Mouse (Mus musculus): ENCODE data around the gene Gnl1. TPM values are rescaled to one million over a fixed set of nuclear protein-coding genes. Genes with fewer than 3 reads are reported as not detected.
"Not testable (repeated sequence)": the region's sequence is repeated elsewhere in the genome, so short reads cannot be mapped to it uniquely, and the experiment has no call there.

The Gnl1 gene
- polyA plus RNA-seq, 1 experiment from 2014 or later, result 50.1 TPM

DNA sequence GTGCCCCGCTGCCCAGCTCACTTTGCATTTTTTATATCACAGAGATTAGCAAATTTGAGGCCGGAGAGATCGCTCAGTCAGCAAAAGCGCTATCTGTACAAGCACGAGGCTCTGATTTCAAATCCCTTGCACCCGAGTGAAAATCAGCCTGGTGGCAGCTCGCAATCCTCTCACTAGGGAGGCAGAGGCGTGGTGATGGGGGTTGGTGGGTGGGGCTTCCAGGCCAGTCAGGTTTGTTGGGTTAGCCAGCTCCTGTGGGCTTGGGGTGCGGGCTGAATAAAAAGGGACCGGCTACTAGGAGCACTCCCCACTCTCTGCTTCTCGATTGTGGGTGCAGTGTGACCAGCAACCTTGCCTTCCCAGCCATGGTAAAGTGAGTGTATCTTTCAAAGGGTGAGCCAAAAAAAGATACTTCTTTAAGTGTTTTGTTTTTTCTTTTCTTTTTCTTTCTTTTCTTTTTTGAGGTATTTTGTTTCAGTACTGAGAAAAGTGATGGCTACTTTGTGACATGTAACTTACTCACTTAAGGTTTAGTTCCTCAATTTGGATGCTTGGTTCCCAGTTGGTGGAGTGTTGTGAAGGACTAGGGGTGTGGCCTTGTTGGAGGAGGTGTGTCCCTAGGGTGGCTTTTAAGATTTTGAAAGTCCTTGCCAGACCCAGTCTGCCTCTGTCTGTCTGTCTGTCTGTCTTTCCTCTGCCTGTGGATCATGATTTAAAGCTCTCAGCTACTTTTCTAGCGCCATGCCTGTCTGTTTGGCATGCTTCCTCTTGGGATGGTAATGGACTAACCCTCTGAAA lies 18.3 kb downstream of the Gnl1 start:
- H3K36me3 ChIP-seq (ENCODE audit: poor library complexity, severe bottlenecking), result no peaks in the 10 kb centered on the region
- peaks cover 20% of the 10 kb centered on the region for H3K4me1 ChIP-seq
- no peak overlapping the region for H3K27ac ChIP-seq
- no peaks in the 10 kb centered on the region for H3K9me3 ChIP-seq (replicated peaks)
- H3K4me3 ChIP-seq, result no peak overlapping the region
- H3K9ac ChIP-seq, result no peak overlapping the region
- no peak for ATAC-seq
- H3K27me3 ChIP-seq, result no peaks in the 10 kb centered on the region
- 52% methylated on average over 12 of the region's 12 CpGs for WGBS
- H3K4me2 ChIP-seq, result no peak overlapping the region

- no peak for ATAC-seq
- Histone ChIP-seq H3K27me3 (no peaks in the 10 kb centered on the region), H3K9me3 (replicated peaks) (no peaks in the 10 kb centered on the region), H3K4me3 (no peak overlapping the region), H3K4me2 (no peak overlapping the region), H3K4me1 (peaks cover 20% of the 10 kb centered on the region), H3K36me3 (ENCODE audit: poor library complexity, severe bottlenecking) (no peaks in the 10 kb centered on the region), H3K27ac (no peak overlapping the region), H3K9ac (no peak overlapping the region)
- 80% methylated on average over 6 of the region's 6 CpGs for WGBS
These were observed 19.1 kb downstream of the Gnl1 start for GRCm38 (mm10) chr17:35998545-35999305.

- no peak overlapping the region for H3K4me3 ChIP-seq
- H3K9me3 ChIP-seq (replicated peaks), result no peaks in the 10 kb centered on the region
- WGBS, result 91% methylated on average over 7 of the region's 7 CpGs
- H3K27ac ChIP-seq, result no peak overlapping the region
- no peaks in the 10 kb centered on the region for H3K27me3 ChIP-seq
- H3K36me3 ChIP-seq (ENCODE audit: poor library complexity, severe bottlenecking), result no peaks in the 10 kb centered on the region
- peaks cover 20% of the 10 kb centered on the region for H3K4me1 ChIP-seq
- no peak overlapping the region for H3K9ac ChIP-seq
- no peak overlapping the region for H3K4me2 ChIP-seq
- ATAC-seq, result no peak
These were observed 19.7 kb downstream of the Gnl1 start for GRCm38 (mm10) chr17:35999356-35999755.

GRCm38 (mm10) chr17:36000349-36000748 lies 20.7 kb downstream of the Gnl1 start:
- H3K9ac ChIP-seq, result no peak overlapping the region
- H3K4me1 ChIP-seq, result peaks cover 19% of the 10 kb centered on the region
- WGBS, result 90% methylated on average over 4 of the region's 4 CpGs
- H3K27me3 ChIP-seq, result no peaks in the 10 kb centered on the region
- H3K27ac ChIP-seq, result no peak overlapping the region
- no peak for ATAC-seq
- H3K4me2 ChIP-seq, result no peak overlapping the region
- H3K4me3 ChIP-seq, result no peak overlapping the region
- no peaks in the 10 kb centered on the region for H3K36me3 ChIP-seq (ENCODE audit: poor library complexity, severe bottlenecking)
- no peaks in the 10 kb centered on the region for H3K9me3 ChIP-seq (replicated peaks)

- Histone ChIP-seq H3K4me2 (no peak overlapping the region), H3K9me3 (replicated peaks) (no peaks in the 10 kb centered on the region), H3K36me3 (ENCODE audit: poor library complexity, severe bottlenecking) (peaks cover 5% of the 10 kb centered on the region; the same call in 1 of the 2 replicates), H3K4me3 (no peak overlapping the region), H3K27ac (no peak overlapping the region), H3K4me1 (peaks cover 10% of the 10 kb centered on the region; the same call in 1 of the 2 replicates), H3K27me3 (no peaks in the 10 kb centered on the region), H3K9ac (no peak overlapping the region)
- no peak for ATAC-seq
- WGBS, result 97% methylated on average over 12 of the region's 12 CpGs
These were observed 21.7 kb downstream of the Gnl1 start for GRCm38 (mm10) chr17:36001121-36001897.

- H3K4me2 ChIP-seq, result no peak overlapping the region
- WGBS, result 96% methylated on average over 6 of the region's 6 CpGs
- no peak overlapping the region for H3K4me3 ChIP-seq
- H3K27ac ChIP-seq, result no peak overlapping the region
- peaks cover 6% of the 10 kb centered on the region; the same call in 1 of the 2 replicates for H3K36me3 ChIP-seq (ENCODE audit: poor library complexity, severe bottlenecking)
- no peak for ATAC-seq
- no peak overlapping the region for H3K9ac ChIP-seq
- peaks cover 8% of the 10 kb centered on the region; the same call in 1 of the 2 replicates for H3K4me1 ChIP-seq
- H3K9me3 ChIP-seq (replicated peaks), result no peaks in the 10 kb centered on the region
- no peaks in the 10 kb centered on the region for H3K27me3 ChIP-seq
These were observed 22.3 kb downstream of the Gnl1 start for GRCm38 (mm10) chr17:36001966-36002365.

- Histone ChIP-seq H3K9ac (no peak overlapping the region), H3K4me3 (no peak overlapping the region), H3K4me2 (no peak overlapping the region), H3K27me3 (no peaks in the 10 kb centered on the region), H3K9me3 (replicated peaks) (no peaks in the 10 kb centered on the region), H3K27ac (no peak overlapping the region), H3K36me3 (ENCODE audit: poor library complexity, severe bottlenecking) (peaks cover 6% of the 10 kb centered on the region; the same call in 1 of the 2 replicates), H3K4me1 (no peaks in the 10 kb centered on the region)
- WGBS, result 96% methylated on average over 7 of the region's 7 CpGs
- ATAC-seq, result no peak
These were observed 23.7 kb downstream of the Gnl1 start for GRCm38 (mm10) chr17:36003331-36003730.

DNA sequence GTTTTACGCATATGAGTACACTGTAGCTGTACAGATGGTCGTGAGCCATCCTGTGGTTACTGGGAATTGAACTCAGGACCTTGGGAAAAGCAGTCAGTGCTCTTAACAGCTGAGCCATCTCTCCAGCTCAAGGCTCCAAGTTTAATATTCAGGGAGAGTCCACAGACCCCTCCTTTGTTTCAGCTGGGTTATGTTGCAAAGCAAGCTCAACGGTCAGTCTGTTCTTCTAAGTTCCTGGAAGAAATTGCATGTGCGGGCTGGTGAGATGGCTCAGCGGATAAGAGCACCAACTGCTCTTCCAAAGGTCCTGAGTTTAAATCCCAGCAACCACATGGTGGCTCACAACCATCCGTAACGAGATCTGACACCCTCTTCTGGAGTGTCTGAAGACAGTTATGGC lies 24.8 kb downstream of the Gnl1 start:
- not testable (repeated sequence) for H3K9ac ChIP-seq; H3K9me3 ChIP-seq (replicated peaks); H3K36me3 ChIP-seq (ENCODE audit: poor library complexity, severe bottlenecking); ATAC-seq; H3K4me1 ChIP-seq; H3K27ac ChIP-seq; H3K27me3 ChIP-seq; H3K4me3 ChIP-seq; H3K4me2 ChIP-seq
- 89% methylated on average over 7 of the region's 7 CpGs for WGBS

DNA sequence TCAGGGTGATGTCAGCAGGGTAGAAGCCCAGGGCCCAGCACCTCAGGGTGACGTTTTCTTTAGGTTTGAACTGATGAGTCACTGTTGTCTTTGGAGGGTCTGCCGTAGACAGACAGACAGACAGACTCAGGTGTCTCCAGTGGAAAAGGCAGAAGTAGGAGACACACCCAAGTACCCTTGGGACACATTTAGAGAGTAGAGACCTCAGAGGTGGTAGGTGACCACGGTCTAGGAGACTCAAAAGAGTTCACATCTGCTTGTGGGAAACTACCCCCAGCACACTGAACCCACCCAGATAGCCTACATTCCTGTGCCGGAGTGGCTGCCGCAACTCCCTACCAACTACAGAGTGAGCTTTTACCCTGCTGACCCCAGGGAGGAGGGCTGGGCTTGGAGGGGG lies 35.3 kb downstream of the Gnl1 start:
- H3K4me3 ChIP-seq, result no peak overlapping the region
- no peak overlapping the region for H3K9ac ChIP-seq
- H3K36me3 ChIP-seq (ENCODE audit: poor library complexity, severe bottlenecking), result peaks cover 19% of the 10 kb centered on the region
- H3K27me3 ChIP-seq, result no peaks in the 10 kb centered on the region
- 93% methylated on average over 5 of the region's 5 CpGs for WGBS
- H3K4me2 ChIP-seq, result no peak overlapping the region
- H3K4me1 ChIP-seq, result no peaks in the 10 kb centered on the region
- ATAC-seq, result no peak
- H3K9me3 ChIP-seq (replicated peaks), result no peaks in the 10 kb centered on the region
- no peak overlapping the region for H3K27ac ChIP-seq

DNA sequence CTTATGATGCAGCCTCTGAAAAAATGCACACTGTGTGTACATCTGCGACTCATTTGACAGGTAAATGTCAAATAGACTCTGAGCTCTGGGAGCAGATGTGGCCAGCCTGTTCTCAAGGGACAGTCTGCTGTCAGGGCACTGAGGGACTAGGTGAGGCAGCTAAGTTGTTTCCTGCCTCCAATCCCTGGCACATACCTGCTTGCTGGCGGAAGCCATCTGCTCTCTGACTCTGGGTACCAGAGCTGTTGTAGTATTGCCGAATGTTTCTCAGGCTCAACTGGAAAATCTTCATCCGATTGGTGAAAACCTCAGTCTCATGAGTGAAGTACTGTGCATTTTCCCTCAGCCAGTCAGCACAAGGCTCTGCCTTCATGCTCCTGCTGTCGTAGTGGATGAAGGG lies 37.4 kb downstream of the Gnl1 start:
- H3K4me1 ChIP-seq, result peaks cover 5% of the 10 kb centered on the region; the same call in 1 of the 2 replicates
- H3K27me3 ChIP-seq, result no peaks in the 10 kb centered on the region
- WGBS, result 92% methylated on average over 5 of the region's 5 CpGs
- no peak overlapping the region for H3K27ac ChIP-seq
- no peaks in the 10 kb centered on the region for H3K9me3 ChIP-seq (replicated peaks)
- H3K4me3 ChIP-seq, result no peak overlapping the region
- H3K36me3 ChIP-seq (ENCODE audit: poor library complexity, severe bottlenecking), result peaks cover 19% of the 10 kb centered on the region
- no peak overlapping the region for H3K9ac ChIP-seq
- H3K4me2 ChIP-seq, result no peak overlapping the region
- ATAC-seq, result no peak

- 81% methylated on average over 2 of the region's 2 CpGs for WGBS
- peaks cover 5% of the 10 kb centered on the region; the same call in 1 of the 2 replicates for H3K4me1 ChIP-seq
- no peaks in the 10 kb centered on the region for H3K27me3 ChIP-seq
- H3K9me3 ChIP-seq (replicated peaks), result no peaks in the 10 kb centered on the region
- no peak overlapping the region for H3K27ac ChIP-seq
- no peak overlapping the region for H3K4me3 ChIP-seq
- peaks cover 19% of the 10 kb centered on the region for H3K36me3 ChIP-seq (ENCODE audit: poor library complexity, severe bottlenecking)
- ATAC-seq, result no peak
- H3K4me2 ChIP-seq, result no peak overlapping the region
- H3K9ac ChIP-seq, result no peak overlapping the region
These were observed 39.3 kb downstream of the Gnl1 start for GRCm38 (mm10) chr17:36018979-36019378.

GRCm38 (mm10) chr17:36019519-36019918 lies 39.9 kb downstream of the Gnl1 start:
- no peaks in the 10 kb centered on the region for H3K9me3 ChIP-seq (replicated peaks)
- ATAC-seq, result no peak
- WGBS, result 68% methylated on average over 3 of the region's 3 CpGs
- H3K36me3 ChIP-seq (ENCODE audit: poor library complexity, severe bottlenecking), result peaks cover 14% of the 10 kb centered on the region
- no peak overlapping the region for H3K4me2 ChIP-seq
- peaks cover 5% of the 10 kb centered on the region; the same call in 1 of the 2 replicates for H3K4me1 ChIP-seq
- no peak overlapping the region for H3K4me3 ChIP-seq
- H3K9ac ChIP-seq, result no peak overlapping the region
- no peak overlapping the region for H3K27ac ChIP-seq
- no peaks in the 10 kb centered on the region for H3K27me3 ChIP-seq
